Mouse (Mus musculus) CD4-positive, CD25-positive, alpha-beta regulatory T cell, adult 4 months (primary cell): ENCODE data around the gene Gm13276. TPM values are rescaled to one million over a fixed set of nuclear protein-coding genes. Genes with fewer than 3 reads are reported as not detected.
"Not testable (repeated sequence)": the region's sequence is repeated elsewhere in the genome, so short reads cannot be mapped to it uniquely, and the experiment has no call there.

Source experiments
- ATAC-seq: one replicate; pipeline ENCODE4 v1.8.0; 2017
- polyA plus RNA-seq, 2 experiments: library from polyadenylated mRNA; unstranded; fragments of 100-300 nt; shearing (Covaris generic); gene quantifications; one replicate each; pipeline ENCODE4 v1.2.1; 2017

Gm13276 gene
- not detected for polyA plus RNA-seq

DNA sequence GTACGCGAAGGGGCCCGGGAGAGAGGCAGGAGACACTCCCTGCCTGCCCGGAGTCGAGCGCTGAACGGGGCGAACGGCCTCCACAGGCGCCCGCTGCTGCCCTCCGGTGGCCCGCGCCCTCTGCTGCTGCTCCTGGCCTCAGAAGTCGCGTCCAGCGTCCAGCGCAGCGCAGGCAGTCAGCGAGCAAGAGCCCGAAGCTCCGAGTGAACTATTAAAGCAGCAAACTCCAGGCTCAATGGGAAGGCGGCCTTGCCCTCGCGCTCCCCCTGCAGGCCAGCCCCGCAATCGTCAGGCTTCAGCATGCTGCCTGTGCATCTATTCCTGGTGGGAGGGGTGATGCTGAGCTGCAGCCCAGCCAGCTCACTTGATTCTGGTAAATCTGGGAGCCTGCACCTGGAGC lies at the start of gene Gm13276:
Gene Gm13276, plus strand, starts transcription at position 301 of the 400 bp plus-strand sequence.
- ATAC-seq = not testable (repeated sequence)

DNA sequence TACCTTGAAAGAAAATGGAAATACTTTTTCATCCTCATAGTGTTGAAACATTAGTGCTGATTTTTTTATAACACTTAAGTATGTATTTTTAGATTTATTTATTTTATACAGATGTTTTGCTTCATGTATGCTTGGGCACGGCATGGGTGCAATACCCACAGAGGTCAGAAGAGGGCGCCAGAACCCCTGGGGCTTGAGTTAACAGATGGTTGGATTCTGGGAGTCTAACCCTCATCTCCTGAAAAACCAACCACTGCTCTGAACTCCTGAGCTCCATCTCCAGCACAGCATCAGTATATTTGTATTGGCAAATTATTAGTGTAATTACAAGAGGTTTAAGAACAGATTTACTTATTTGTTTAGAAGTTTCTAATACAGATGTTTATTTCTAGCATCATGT lies 47.0 kb upstream of the Gm13276 start:
- ATAC-seq = peak; percentile 75

DNA sequence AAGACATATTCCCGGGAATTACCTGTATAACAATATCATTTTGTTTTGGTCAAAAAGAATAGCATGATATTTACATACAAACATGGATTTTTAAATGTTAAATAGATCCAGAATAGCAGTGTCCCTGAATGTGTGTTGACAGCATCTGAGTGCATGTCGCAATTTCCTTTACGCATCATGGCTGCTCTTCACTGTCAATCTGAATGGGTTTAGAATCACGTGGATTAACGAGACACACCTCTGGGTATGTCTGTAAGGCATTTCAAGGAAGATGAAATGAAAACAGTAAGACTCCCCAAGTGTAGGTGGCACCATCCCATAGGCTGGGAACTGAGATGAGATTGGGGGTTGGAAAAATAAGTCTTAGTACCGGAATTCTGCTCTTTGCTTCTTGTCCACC lies 46.5 kb upstream of the Gm13276 start:
- no peak for ATAC-seq

DNA sequence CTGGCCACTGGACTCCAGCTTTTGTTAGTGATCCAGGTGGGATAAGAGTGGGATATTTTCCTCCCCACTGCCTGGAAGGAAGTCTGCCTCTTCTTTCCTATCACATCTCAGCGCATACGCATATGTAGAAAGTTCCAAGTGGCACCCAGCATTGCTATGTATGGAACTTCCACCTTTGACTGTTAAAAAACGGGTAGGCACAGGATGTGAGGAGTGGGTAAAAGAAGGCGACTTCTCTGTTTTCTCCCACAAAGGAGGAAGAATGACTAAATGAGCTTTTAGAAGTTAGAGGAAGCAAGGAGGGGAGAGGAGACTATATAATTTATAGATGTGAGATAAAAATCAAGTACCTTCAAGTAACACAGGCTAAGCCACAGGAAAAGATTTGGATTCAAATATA lies 44.1 kb upstream of the Gm13276 start:
- no peak for ATAC-seq

DNA sequence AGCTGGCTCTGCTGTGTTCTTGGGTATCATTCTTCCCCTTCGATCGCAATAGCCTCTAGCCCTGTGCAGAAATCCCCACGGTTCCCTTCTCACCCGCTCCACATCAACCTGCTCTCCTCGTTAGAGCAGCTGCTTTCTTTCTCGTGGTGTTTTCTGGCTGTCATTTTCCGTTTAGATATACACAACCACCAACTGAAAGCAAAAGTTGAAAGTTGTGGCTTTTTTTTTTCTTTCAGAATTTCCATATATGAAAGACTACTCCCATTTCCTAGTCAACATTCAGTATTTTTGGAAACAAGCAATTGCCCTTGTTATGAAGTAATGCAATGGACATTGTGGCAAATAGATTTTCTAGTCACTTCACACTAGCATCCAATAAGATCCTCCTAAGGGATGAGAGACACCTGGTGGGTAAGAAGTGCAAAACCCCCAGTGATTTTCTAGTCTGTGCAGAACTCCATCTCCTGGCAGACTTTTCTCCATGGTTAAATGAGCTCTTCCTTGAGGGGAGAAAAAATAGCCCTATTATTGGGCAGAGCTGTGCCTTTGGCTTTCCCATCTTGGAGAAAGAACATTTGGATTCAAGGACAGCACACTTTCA lies 42.6 kb upstream of the Gm13276 start:
- ATAC-seq = peak; percentile 66

DNA sequence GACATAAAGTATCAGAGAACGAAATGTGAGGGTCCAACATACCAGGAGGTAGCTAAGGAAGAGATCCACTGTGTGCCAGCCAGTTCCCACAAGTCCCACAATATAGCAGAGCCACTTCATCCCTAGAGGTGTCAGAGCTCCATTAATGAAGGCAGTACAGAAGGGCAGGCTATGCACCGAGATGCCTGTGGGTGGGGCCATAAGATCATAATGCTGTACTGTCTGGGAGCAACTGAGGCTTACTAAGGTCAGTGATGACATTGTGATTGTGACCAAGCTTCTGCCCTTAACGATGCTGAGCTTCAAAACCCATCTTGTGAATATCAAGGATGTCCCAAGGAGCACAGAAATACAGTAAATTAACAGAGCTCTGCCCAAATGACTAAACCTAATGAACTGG lies 41.3 kb upstream of the Gm13276 start:
- peak; percentile 38 for ATAC-seq

DNA sequence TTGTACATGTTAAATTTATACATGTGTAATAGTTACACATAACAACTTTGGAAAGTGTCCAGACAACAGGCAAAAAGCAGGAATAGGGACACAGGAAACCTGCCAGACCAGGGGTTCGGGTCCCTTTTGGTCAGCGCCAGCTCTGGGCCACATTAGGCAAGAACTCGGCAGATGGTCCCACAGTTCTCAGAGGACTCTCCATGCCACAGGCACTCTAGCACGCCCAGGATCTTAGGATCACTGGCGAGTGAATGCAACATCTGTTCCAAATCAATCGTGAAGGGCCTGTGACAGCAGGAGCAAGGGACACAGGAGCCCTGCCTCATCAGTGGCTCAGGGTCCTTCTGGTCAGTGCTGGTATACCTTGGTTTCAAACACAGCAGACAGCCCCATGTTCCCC lies 35.6 kb upstream of the Gm13276 start:
- ATAC-seq = no peak

DNA sequence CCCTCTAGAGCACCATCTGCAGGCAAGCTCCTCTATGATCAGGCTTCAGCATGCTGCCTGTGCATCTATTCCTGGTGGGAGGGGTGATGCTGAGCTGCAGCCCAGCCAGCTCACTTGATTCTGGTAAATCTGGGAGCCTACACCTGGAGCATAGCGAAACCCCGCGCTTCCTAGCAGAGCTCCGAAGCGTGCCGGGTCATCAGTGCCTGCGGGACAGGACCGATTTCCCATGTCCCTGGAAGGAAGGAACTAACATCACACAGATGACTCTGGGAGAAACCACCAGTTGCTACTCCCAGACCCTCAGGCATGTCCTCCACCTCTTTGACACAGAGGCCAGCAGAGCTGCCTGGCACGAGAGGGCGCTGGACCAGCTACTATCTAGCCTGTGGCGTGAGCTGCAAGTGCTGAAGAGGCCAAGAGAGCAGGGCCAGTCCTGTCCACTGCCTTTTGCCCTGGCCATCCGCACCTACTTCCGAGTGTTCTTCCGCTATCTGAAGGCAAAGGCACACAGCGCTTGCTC lies 30.6 kb upstream of the Gm13276 start, which contains the start of gene Gm13271:
Gene Gm13271, plus strand, starts transcription at position 51 of the 523 bp plus-strand sequence.
- not testable (repeated sequence) for ATAC-seq

DNA sequence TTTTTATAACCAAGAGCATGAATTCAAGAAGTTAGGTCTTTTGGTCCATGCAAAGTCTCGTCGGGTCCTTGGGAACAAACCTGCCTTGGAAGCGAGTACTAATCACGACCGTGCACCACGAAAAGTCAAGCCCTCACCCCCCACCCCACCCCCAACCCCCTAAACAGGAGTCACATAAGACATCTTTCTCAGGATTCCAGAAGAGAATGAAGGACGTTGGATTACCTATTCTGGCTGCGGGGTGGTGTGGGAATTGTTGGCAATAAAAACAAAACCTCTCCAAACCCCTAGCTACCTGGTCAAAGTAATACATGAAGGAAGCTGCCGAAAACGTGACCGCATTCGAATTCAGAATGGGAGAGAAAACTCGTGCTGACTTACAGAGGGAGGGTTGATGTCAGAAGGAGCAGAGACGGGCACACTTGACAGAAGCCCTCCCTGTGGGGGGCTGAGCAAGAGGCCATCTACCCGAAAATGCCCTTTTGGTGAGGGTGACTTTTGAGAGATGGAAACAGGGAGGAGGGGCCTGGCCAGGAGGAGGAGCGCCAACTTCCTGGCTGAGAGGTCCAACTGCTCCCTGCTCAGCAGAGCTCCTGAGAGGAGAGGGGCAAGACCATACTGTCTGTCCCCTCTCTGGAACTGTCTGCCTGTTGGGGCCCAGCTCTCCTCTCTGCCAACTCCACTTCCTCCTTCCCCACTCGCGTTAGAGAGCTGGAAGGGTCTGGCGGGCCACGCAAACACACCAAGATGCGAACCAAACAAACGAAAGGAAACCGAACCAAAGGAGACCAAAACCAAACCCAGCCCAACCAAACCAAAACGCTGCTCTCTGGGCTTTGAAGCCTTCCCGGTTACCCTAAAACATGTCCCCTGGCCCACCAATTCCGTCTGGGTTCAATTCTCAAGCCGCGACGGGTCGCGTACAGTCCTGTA lies 28.7 kb upstream of the Gm13276 start:
- ATAC-seq = not testable (repeated sequence)

DNA sequence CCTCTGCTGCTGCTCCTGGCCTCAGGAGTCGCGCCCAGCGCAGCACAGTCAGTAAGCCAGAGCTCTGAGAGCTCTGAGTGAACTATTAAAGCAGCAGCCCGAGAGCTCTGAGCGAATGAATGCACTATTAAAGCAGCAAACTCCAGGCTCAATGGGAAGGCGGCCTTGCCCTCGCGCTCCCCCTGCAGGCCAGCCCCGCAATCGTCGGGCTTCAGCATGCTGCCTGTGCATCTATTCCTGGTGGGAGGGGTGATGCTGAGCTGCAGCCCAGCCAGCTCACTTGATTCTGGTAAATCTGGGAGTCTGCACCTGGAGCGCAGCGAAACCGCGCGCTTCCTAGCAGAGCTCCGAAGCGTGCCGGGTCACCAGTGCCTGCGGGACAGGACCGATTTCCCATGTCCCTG lies 27.9 kb upstream of the Gm13276 start:
- ATAC-seq = peak; percentile 100

DNA sequence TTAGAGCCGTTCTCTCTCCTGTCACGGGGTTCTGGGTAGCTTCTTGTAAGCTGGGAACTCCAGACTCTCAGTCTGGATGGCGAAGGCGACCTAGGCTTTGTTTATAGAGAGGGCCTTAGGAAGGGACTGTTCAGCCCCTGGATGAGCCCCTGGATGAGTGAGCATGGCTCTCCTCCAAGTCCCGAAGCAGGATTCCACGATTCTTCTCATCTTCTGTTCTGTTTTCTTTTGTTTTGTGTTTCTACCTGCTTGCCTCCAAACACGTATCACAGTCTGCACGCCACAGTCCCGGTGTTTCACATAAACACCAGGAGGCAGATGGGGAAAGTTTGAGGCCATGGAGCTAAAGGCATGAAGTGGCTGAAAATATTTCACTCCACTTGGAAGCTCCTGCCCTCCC lies 26.8 kb upstream of the Gm13276 start:
- not testable (repeated sequence) for ATAC-seq

DNA sequence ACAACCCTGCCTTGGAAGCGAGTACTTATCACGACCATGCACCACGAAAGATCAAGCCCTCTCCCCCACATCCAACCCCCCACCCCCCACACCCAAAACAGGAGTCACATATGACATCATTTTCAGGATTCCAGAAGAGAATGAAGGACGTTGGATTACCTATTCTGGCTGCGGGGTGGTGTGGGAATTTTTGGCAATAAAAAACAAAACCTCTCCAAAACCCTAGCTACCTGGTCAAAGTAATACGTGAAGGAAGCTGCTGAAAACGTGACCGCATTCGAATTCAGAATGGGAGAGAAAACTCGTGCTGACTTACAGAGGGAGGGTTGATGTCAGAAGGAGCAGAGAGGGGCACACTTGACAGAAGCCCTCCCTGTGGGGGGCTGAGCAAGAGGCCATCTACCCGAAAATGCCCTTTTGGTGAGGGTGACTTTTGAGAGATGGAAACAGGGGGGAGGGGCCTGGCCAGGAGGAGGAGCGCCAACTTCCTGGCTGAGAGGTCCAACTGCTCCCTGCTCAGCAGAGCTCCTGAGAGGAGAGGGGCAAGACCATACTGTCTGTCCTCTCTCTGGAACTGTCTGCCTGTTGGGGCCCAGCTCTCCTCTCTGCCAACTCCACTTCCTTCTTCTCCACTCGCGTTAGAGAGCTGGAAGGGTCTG lies 25.8 kb upstream of the Gm13276 start, which contains the start of gene Gm13283:
Gene Gm13283, plus strand, starts transcription at position 510 of the 659 bp plus-strand sequence.
- not testable (repeated sequence) for ATAC-seq

DNA sequence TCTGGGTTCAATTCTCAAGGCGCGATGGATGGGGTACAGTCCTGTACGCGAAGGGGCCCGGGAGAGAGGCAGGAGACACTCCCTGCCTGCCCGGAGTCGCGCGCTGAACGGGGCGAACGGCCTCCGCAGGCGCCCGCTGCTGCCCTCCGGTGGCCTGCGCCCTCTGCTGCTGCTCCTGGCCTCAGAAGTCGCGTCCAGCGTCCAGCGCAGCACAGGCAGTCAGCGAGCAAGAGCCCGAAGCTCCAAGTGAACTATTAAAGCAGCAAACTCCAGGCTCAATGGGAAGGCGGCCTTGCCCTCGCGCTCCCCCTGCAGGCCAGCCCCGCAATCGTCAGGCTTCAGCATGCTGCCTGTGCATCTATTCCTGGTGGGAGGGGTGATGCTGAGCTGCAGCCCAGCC lies 25.1 kb upstream of the Gm13276 start:
- ATAC-seq = not testable (repeated sequence)

DNA sequence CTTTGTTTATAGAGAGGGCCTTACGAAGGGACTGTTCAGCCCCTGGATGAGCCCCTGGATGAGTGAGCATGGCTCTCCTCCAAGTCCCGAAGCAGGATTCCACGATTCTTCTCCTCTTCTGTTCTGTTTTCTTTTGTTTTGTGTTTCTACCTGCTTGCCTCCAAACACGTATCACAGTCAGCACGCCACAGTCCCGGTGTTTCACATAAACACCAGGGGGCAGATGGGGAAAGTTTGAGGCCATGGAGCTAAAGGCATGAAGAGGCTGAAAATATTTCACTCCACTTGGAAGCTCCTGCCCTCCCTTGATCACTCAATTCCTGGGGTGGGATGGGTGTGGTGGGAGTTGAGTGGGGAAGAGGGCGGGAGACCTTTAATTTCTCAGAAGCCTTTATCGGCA lies 23.7 kb upstream of the Gm13276 start:
- not testable (repeated sequence) for ATAC-seq

DNA sequence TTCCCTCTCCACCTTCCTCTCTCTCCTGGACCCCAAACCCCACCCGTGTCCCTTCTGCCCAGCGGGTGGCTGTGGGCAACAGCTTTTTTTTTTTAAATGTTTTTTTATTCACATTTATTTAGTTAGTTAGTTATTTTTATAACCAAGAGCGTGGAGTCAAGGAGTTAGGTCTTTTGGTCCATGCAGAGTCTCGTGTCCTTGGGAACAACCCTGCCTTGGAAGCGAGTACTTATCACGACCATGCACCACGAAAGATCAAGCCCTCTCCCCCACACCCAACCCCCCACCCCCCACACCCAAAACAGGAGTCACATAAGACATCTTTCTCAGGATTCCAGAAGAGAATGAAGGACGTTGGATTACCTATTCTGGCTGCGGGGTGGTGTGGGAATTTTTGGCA lies 23.2 kb upstream of the Gm13276 start:
- ATAC-seq = not testable (repeated sequence)

DNA sequence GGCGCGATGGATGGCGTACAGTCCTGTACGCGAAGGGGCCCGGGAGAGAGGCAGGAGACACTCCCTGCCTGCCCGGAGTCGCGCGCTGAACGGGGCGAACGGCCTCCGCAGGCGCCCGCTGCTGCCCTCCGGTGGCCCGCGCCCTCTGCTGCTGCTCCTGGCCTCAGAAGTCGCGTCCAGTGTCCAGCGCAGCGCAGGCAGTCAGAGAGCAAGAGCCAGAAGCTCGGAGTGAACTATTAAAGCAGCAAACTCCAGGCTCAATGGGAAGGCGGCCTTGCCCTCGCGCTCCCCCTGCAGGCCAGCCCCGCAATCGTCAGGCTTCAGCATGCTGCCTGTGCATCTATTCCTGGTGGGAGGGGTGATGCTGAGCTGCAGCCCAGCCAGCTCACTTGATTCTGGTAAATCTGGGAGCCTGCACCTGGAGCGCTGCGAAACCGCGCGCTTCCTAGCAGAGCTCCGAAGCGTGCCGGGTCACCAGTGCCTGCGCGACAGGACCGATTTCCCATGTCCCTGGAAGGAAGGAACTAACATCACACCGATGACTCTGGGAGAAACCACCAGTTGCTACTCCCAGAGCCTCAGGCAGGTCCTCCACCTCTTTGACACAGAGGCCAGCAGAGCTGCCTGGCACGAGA lies 22.0 kb upstream of the Gm13276 start:
- ATAC-seq = not testable (repeated sequence)

DNA sequence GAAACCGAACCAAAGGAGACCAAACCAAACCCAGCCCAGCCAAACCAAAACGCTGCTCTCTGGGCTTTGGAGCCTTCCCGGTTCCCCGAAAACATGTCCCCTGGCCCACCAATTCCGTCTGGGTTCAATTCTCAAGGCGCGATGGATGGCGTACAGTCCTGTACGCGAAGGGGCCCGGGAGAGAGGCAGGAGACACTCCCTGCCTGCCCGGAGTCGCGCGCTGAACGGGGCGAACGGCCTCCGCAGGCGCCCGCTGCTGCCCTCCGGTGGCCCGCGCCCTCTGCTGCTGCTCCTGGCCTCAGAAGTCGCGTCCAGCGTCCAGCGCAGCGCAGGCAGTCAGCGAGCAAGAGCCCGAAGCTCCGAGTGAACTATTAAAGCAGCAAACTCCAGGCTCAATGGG lies 12.0 kb upstream of the Gm13276 start, which contains the start of gene Gm13290:
Gene Gm13290, plus strand, starts transcription at position 301 of the 400 bp plus-strand sequence.
- ATAC-seq = not testable (repeated sequence)

DNA sequence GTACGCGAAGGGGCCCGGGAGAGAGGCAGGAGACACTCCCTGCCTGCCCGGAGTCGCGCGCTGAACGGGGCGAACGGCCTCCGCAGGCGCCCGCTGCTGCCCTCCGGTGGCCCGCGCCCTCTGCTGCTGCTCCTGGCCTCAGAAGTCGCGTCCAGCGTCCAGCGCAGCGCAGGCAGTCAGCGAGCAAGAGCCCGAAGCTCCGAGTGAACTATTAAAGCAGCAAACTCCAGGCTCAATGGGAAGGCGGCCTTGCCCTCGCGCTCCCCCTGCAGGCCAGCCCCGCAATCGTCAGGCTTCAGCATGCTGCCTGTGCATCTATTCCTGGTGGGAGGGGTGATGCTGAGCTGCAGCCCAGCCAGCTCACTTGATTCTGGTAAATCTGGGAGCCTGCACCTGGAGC lies 8.9 kb upstream of the Gm13276 start, which contains the start of gene Gm13289:
Gene Gm13289, plus strand, starts transcription at position 301 of the 400 bp plus-strand sequence.
- ATAC-seq = not testable (repeated sequence)

DNA sequence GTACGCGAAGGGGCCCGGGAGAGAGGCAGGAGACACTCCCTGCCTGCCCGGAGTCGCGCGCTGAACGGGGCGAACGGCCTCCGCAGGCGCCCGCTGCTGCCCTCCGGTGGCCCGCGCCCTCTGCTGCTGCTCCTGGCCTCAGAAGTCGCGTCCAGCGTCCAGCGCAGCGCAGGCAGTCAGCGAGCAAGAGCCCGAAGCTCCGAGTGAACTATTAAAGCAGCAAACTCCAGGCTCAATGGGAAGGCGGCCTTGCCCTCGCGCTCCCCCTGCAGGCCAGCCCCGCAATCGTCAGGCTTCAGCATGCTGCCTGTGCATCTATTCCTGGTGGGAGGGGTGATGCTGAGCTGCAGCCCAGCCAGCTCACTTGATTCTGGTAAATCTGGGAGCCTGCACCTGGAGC lies 6.0 kb upstream of the Gm13276 start, which contains the start of gene Gm13272:
Gene Gm13272, plus strand, starts transcription at position 301 of the 400 bp plus-strand sequence.
- not testable (repeated sequence) for ATAC-seq

DNA sequence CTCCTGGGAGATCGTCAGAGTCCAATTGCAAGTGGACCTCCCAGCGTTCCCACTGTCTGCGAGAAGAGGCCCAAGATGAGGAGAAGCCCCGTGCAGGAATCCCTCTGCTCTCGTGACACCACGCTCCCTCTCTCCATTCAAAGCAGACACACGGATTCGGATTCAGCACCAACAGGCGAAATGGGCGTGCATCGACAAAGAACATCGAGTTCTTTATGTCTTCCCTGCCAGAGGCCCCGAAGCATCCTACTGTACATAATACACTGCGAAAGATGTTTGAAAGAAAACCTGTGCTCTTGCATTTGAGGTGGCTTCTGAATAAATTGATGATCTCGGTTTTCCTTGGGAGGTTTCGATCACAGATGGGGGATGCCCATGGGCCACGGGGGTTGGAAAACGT lies 5.2 kb upstream of the Gm13276 start:
- not testable (repeated sequence) for ATAC-seq

DNA sequence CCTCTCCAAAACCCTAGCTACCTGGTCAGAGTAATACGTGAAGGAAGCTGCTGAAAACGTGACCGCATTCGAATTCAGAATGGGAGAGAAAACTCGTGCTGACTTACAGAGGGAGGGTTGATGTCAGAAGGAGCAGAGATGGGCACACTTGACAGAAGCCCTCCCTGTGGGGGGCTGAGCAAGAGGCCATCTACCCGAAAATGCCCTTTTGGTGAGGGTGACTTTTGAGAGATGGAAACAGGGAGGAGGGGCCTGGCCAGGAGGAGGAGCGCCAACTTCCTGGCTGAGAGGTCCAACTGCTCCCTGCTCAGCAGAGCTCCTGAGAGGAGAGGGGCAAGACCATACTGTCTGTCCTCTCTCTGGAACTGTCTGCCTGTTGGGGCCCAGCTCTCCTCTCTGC lies 3.7 kb upstream of the Gm13276 start, which contains the start of gene Ifnz:
Gene Ifnz, plus strand, starts transcription at position 301 of the 400 bp plus-strand sequence.
- not testable (repeated sequence) for ATAC-seq

DNA sequence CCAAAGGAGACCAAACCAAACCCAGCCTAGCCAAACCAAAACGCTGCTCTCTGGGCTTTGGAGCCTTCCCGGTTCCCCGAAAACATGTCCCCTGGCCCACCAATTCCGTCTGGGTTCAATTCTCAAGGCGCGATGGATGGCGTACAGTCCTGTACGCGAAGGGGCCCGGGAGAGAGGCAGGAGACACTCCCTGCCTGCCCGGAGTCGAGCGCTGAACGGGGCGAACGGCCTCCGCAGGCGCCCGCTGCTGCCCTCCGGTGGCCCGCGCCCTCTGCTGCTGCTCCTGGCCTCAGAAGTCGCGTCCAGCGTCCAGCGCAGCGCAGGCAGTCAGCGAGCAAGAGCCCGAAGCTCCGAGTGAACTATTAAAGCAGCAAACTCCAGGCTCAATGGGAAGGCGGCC lies 3.2 kb upstream of the Gm13276 start:
- ATAC-seq = not testable (repeated sequence)
